Mouse (Mus musculus): ENCODE data around the gene Btf3. TPM values are rescaled to one million over a fixed set of nuclear protein-coding genes. Genes with fewer than 3 reads are reported as not detected.

Gene Btf3
- polyA plus RNA-seq, 1 experiment from 2014 or later = 449 TPM

- Histone ChIP-seq H3K9ac (ENCODE audit: low read depth, low read length) (no peak overlapping the region), H3K4me2 (ENCODE audit: low read length) (no peak overlapping the region), H3K27me3 (replicated peaks; ENCODE audit: control insufficient read depth, insufficient read depth, low read length) (no peaks in the 10 kb centered on the region), H3K4me1 (ENCODE audit: control insufficient read depth, insufficient read depth, low read depth, low read length) (no peaks in the 10 kb centered on the region), H3K27ac (ENCODE audit: low read depth, low read length) (no peak overlapping the region), H3K4me3 (ENCODE audit: low read length) (no peak overlapping the region), H3K36me3 (ENCODE audit: control insufficient read depth, insufficient read depth, low read length) (peaks cover 28% of the 10 kb centered on the region), H3K9me3 (ENCODE audit: control insufficient read depth, low read length) (no peaks in the 10 kb centered on the region)
- no peak for ATAC-seq
- WGBS = 92% methylated on average over 4 of the region's 4 CpGs
Measured at GRCm38 (mm10) chr13:98275646-98276045, 41.2 kb downstream of the Btf3 start.

- H3K4me3 ChIP-seq (ENCODE audit: low read length) = no peak overlapping the region
- H3K4me1 ChIP-seq (ENCODE audit: control insufficient read depth, insufficient read depth, low read depth, low read length) = no peaks in the 10 kb centered on the region
- H3K27ac ChIP-seq (ENCODE audit: low read depth, low read length) = no peak overlapping the region
- H3K36me3 ChIP-seq (ENCODE audit: control insufficient read depth, insufficient read depth, low read length) = peaks cover 30% of the 10 kb centered on the region
- H3K9ac ChIP-seq (ENCODE audit: low read depth, low read length) = no peak overlapping the region
- 91% methylated on average over 9 of the region's 9 CpGs for WGBS
- no peak for ATAC-seq
- no peaks in the 10 kb centered on the region for H3K9me3 ChIP-seq (ENCODE audit: control insufficient read depth, low read length)
- H3K4me2 ChIP-seq (ENCODE audit: low read length) = no peak overlapping the region
- H3K27me3 ChIP-seq (replicated peaks; ENCODE audit: control insufficient read depth, insufficient read depth, low read length) = no peaks in the 10 kb centered on the region
Measured at GRCm38 (mm10) chr13:98274023-98274422, 42.8 kb downstream of the Btf3 start.

GRCm38 (mm10) chr13:98264111-98264510 lies 52.7 kb downstream of the Btf3 start:
- WGBS = 20% methylated on average over 5 of the region's 5 CpGs
- peaks cover 11% of the 10 kb centered on the region for H3K36me3 ChIP-seq (ENCODE audit: control insufficient read depth, insufficient read depth, low read length)
- no peaks in the 10 kb centered on the region for H3K9me3 ChIP-seq (ENCODE audit: control insufficient read depth, low read length)
- H3K27ac ChIP-seq (ENCODE audit: low read depth, low read length) = no peak overlapping the region
- peak overlapping the region; percentile 87; the same call in 1 of the 2 replicates for H3K9ac ChIP-seq (ENCODE audit: low read depth, low read length)
- H3K27me3 ChIP-seq (replicated peaks; ENCODE audit: control insufficient read depth, insufficient read depth, low read length) = no peaks in the 10 kb centered on the region
- H3K4me3 ChIP-seq (ENCODE audit: low read length) = peak overlapping the region; percentile 93
- H3K4me1 ChIP-seq (ENCODE audit: control insufficient read depth, insufficient read depth, low read depth, low read length) = peaks cover 20% of the 10 kb centered on the region
- H3K4me2 ChIP-seq (ENCODE audit: low read length) = peak overlapping the region; percentile 64
- no peak for ATAC-seq

GRCm38 (mm10) chr13:98263458-98263987 lies 53.3 kb downstream of the Btf3 start:
- WGBS = under 1% methylated on average over 16 of the region's 16 CpGs
- ATAC-seq = peak; percentile 47
- H3K9me3 ChIP-seq (ENCODE audit: control insufficient read depth, low read length) = no peaks in the 10 kb centered on the region

GRCm38 (mm10) chr13:98262636-98263457 lies 54.0 kb downstream of the Btf3 start, which contains the start of the genes Utp15 and Ankra2:
Utp15 (minus strand) TSS chr13:98263041.
Ankra2 (plus strand) TSS chr13:98263074.
- Histone ChIP-seq H3K9me3 (ENCODE audit: control insufficient read depth, low read length) (no peaks in the 10 kb centered on the region), H3K9ac (ENCODE audit: low read depth, low read length) (peak within 1 kb of the TSS; percentile 87), H3K27ac (ENCODE audit: low read depth, low read length) (peak within 1 kb of the TSS; percentile 95), H3K27me3 (replicated peaks; ENCODE audit: control insufficient read depth, insufficient read depth, low read length) (no peaks in the 10 kb centered on the region), H3K4me1 (ENCODE audit: control insufficient read depth, insufficient read depth, low read depth, low read length) (peaks cover 20% of the 10 kb centered on the region), H3K36me3 (ENCODE audit: control insufficient read depth, insufficient read depth, low read length) (peaks cover 9% of the 10 kb centered on the region), H3K4me3 (ENCODE audit: low read length) (peak within 1 kb of the TSS; percentile 93), H3K4me2 (ENCODE audit: low read length) (peak within 1 kb of the TSS; percentile 94)
- peak; percentile 99 for ATAC-seq
- WGBS = under 1% methylated on average over 65 of the region's 71 CpGs

More at GRCm38 (mm10) chr13:98263458-98263987, 53.3 kb downstream of the Btf3 start:
- H3K36me3 ChIP-seq (ENCODE audit: control insufficient read depth, insufficient read depth, low read length) = peaks cover 10% of the 10 kb centered on the region
- peak overlapping the region; percentile 64 for H3K4me2 ChIP-seq (ENCODE audit: low read length)
- H3K4me1 ChIP-seq (ENCODE audit: control insufficient read depth, insufficient read depth, low read depth, low read length) = peaks cover 20% of the 10 kb centered on the region
- H3K4me3 ChIP-seq (ENCODE audit: low read length) = peak overlapping the region; percentile 93
- H3K27me3 ChIP-seq (replicated peaks; ENCODE audit: control insufficient read depth, insufficient read depth, low read length) = no peaks in the 10 kb centered on the region
- H3K27ac ChIP-seq (ENCODE audit: low read depth, low read length) = peak overlapping the region; percentile 95
- H3K9ac ChIP-seq (ENCODE audit: low read depth, low read length) = peak overlapping the region; percentile 87

Other genes starting within 250 kb of the Btf3 start
- 30.6 and 33.0 TPM in 2 replicates for gene Arhgef28, start 110.6 kb downstream of the Btf3 start, polyA plus RNA-seq (2015; fragmentation: Nextera tagmentation; extraction: Ambion mirVana)
- 27.0 and 32.2 TPM in 2 replicates for gene Utp15, start 54.0 kb downstream of the Btf3 start, polyA plus RNA-seq (2015; fragmentation: Nextera tagmentation; extraction: Ambion mirVana)
- 62.8 and 63.9 TPM in 2 replicates for gene Ankra2, start 53.9 kb downstream of the Btf3 start, polyA plus RNA-seq (2015; fragmentation: Nextera tagmentation; extraction: Ambion mirVana)
- 0.32 TPM in 1 of 2 replicates, not detected in the other for gene Gm21976, start 37.1 kb downstream of the Btf3 start, polyA plus RNA-seq (2015; fragmentation: Nextera tagmentation; extraction: Ambion mirVana)
- gene Foxd1, start 37.2 kb upstream of the Btf3 start, polyA plus RNA-seq (2015; fragmentation: Nextera tagmentation; extraction: Ambion mirVana) = 0.43 and 0.75 TPM in 2 replicates
- gene Gm10320, start 175.0 kb upstream of the Btf3 start, polyA plus RNA-seq (2015; fragmentation: Nextera tagmentation; extraction: Ambion mirVana) = 1.0 and 1.3 TPM in 2 replicates